8 mouse cellular contexts compared by ENCODE assay signal in the genomic region with DNA sequence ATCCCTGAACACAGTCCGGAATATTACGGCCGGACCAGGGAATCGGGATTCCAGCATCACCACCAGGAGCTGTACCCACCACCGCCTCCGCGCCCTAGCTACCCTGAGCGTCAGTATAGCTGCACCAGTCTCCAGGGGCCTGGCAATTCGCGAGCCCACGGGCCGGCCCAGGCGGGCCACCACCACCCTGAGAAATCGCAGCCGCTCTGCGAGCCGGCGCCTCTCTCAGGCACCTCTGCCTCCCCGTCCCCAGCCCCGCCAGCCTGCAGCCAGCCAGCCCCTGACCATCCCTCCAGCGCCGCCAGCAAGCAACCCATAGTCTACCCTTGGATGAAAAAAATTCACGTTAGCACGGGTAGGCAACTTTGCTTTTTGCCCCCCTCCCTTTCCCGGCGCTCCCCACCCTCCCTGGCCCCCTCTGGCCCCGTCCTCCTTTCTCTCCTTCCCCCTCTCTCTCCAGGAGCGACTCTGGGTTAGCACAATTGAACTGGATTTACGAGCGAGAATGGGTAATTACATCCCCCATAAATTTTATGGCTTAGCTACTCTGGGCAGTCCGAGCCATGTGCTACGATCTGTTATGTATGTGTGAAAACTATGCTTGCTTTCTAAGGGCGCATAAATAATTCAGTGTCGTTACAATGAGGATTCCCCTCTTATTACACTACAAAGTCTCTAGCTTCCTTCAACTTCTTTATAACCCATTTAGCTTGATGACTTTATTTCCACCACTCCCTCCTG. TPM values are rescaled to one million over a fixed set of nuclear protein-coding genes. Genes with fewer than 3 reads are reported as not detected.
DNase-seq lines count a peak whose midpoint lies in the region; ATAC-seq and TF ChIP-seq lines count a peak whose summit lies in the region.

No protein-coding gene starts in this region.

- WGBS in heart, embryonic 15.5 days, result under 1% methylated on average over 34 of the region's 34 CpGs
- WGBS in hindbrain, embryonic 13.5 days, result under 1% methylated on average over 34 of the region's 34 CpGs
- 1% methylated on average over 34 of the region's 34 CpGs for WGBS in midbrain, embryonic 13.5 days

- no peak for TF ChIP-seq CTCF in layer of hippocampus, adult 2 months (conservative IDR thresholded peaks at IDR 0.05)

- H3K4me2 ChIP-seq in heart, embryonic 15.5 days, result peak overlapping the region; percentile 51
- peak overlapping the region; percentile 67 for H3K4me2 ChIP-seq in hindbrain, embryonic 13.5 days
- no peak overlapping the region; the same call in 1 of the 2 replicates for H3K4me2 ChIP-seq in midbrain, embryonic 13.5 days (replicated peaks)

- peaks cover 9% of the 10 kb centered on the region for H3K4me1 ChIP-seq in heart, embryonic 15.5 days (replicated peaks)
- peaks cover 28% of the 10 kb centered on the region for H3K4me1 ChIP-seq in hindbrain, embryonic 13.5 days (replicated peaks)
- peaks cover 5% of the 10 kb centered on the region; the same call in 1 of the 2 replicates for H3K4me1 ChIP-seq in midbrain, embryonic 13.5 days (replicated peaks)

- ATAC-seq in heart, embryonic 15.5 days (replicated peaks; ENCODE audit: insufficient number of reproducible peaks, insufficient read depth, low FRiP score, low read depth), result no peak
- ATAC-seq in hindbrain, embryonic 13.5 days (ENCODE audit: low FRiP score), result peak; percentile 59
- ATAC-seq in midbrain, embryonic 13.5 days, result no peak

- no peak for DNase-seq in heart, adult 8-10 months (ENCODE audit: low spot score)
- DNase-seq in ZHBTc4 (ENCODE audit: low read depth, low spot score) (peak; percentile 42), adipocyte (ENCODE audit: low spot score) (no peak)
- DNase-seq in layer of hippocampus, postnatal 14 days (ENCODE audit: low spot score in 2 of 2), result no peak
- DNase-seq in layer of hippocampus, adult 2 months (ENCODE audit: low spot score in 2 of 2), result no peak

- peaks cover 98% of the 10 kb centered on the region for H3K27me3 ChIP-seq in heart, embryonic 15.5 days
- H3K27me3 ChIP-seq in hindbrain, embryonic 13.5 days, result peaks cover 97% of the 10 kb centered on the region
- peaks cover 100% of the 10 kb centered on the region for H3K27me3 ChIP-seq in midbrain, embryonic 13.5 days

- peak overlapping the region; percentile 42 for H3K4me3 ChIP-seq in heart, embryonic 15.5 days
- H3K4me3 ChIP-seq in hindbrain, embryonic 13.5 days, result peak overlapping the region; percentile 52
- H3K4me3 ChIP-seq in midbrain, embryonic 13.5 days (replicated peaks), result 0 out of 2 replicates have a peak overlapping the region, but pooled peaks have one; percentile 0
- H3K4me3 ChIP-seq in layer of hippocampus, adult 2 months, result no peak overlapping the region

- no peaks in the 10 kb centered on the region for H3K36me3 ChIP-seq in heart, embryonic 15.5 days
- H3K36me3 ChIP-seq in hindbrain, embryonic 13.5 days, result no peaks in the 10 kb centered on the region
- H3K36me3 ChIP-seq in midbrain, embryonic 13.5 days, result no peaks in the 10 kb centered on the region

- H3K27ac ChIP-seq in heart, embryonic 15.5 days, result no peak overlapping the region
- peak overlapping the region; percentile 97 for H3K27ac ChIP-seq in hindbrain, embryonic 13.5 days
- no peak overlapping the region for H3K27ac ChIP-seq in midbrain, embryonic 13.5 days
- no peak overlapping the region for H3K27ac ChIP-seq in layer of hippocampus, adult 2 months

- H3K9ac ChIP-seq in heart, embryonic 15.5 days, result peak overlapping the region; percentile 23; the same call in 1 of the 2 replicates
- H3K9ac ChIP-seq in hindbrain, embryonic 13.5 days, result peak overlapping the region; percentile 86
- no peak overlapping the region for H3K9ac ChIP-seq in midbrain, embryonic 13.5 days (replicated peaks)

- H3K9me3 ChIP-seq in heart, embryonic 15.5 days (replicated peaks), result no peaks in the 10 kb centered on the region
- H3K9me3 ChIP-seq in hindbrain, embryonic 13.5 days, result no peaks in the 10 kb centered on the region
- H3K9me3 ChIP-seq in midbrain, embryonic 13.5 days, result no peaks in the 10 kb centered on the region

RNA-seq across cellular contexts. Expression of a gene that starts 16.2 kb away (rescaled TPM):
- polyA plus RNA-seq in heart, embryonic 15.5 days (2015; fragmentation: Nextera tagmentation; extraction: Ambion mirVana), result 0.52 and 1.7 TPM in 2 replicates
- not detected for total RNA-seq in heart, adult 8-10 months (2022)
- polyA plus RNA-seq in hindbrain, embryonic 13.5 days (2015; fragmentation: Nextera tagmentation; extraction: Ambion mirVana), result 76.2 and 86.9 TPM in 2 replicates
- 0.10 and 0.11 TPM in 2 replicates for polyA plus RNA-seq in midbrain, embryonic 13.5 days (2015; fragmentation: Nextera tagmentation; extraction: Ambion mirVana)
- not detected for total RNA-seq in layer of hippocampus, postnatal 14 days (2021)
- total RNA-seq in layer of hippocampus, adult 2 months (2021), result not detected

RNA-seq across cellular contexts. Expression of a gene that starts 36.9 kb away (rescaled TPM):
- polyA plus RNA-seq in heart, embryonic 15.5 days (2015; fragmentation: Nextera tagmentation; extraction: Ambion mirVana), result 0.43 and 0.57 TPM in 2 replicates
- total RNA-seq in heart, adult 8-10 months (2022), result under 1 TPM in 2 of 4 experiments, not detected in 2; 0.25 to 0.62 TPM
- 5.3 and 9.1 TPM in 2 replicates for polyA plus RNA-seq in hindbrain, embryonic 13.5 days (2015; fragmentation: Nextera tagmentation; extraction: Ambion mirVana)
- polyA plus RNA-seq in midbrain, embryonic 13.5 days (2015; fragmentation: Nextera tagmentation; extraction: Ambion mirVana), result not detected in 2 replicates
- total RNA-seq in layer of hippocampus, postnatal 14 days (2021), result not detected
- not detected for total RNA-seq in layer of hippocampus, adult 2 months (2021)

RNA-seq across cellular contexts. Expression of a gene that starts 44.6 kb away (rescaled TPM):
- 0.16 TPM in 1 of 2 replicates, not detected in the other for polyA plus RNA-seq in heart, embryonic 15.5 days (2015; fragmentation: Nextera tagmentation; extraction: Ambion mirVana)
- not detected for total RNA-seq in heart, adult 8-10 months (2022)
- 0.50 and 1.5 TPM in 2 replicates for polyA plus RNA-seq in hindbrain, embryonic 13.5 days (2015; fragmentation: Nextera tagmentation; extraction: Ambion mirVana)
- polyA plus RNA-seq in midbrain, embryonic 13.5 days (2015; fragmentation: Nextera tagmentation; extraction: Ambion mirVana), result not detected in 2 replicates
- total RNA-seq in layer of hippocampus, postnatal 14 days (2021), result not detected
- not detected for total RNA-seq in layer of hippocampus, adult 2 months (2021)

RNA-seq across cellular contexts. Expression of a gene that starts 58.7 kb away (rescaled TPM):
- 0.19 TPM in 1 of 2 replicates, not detected in the other for polyA plus RNA-seq in heart, embryonic 15.5 days (2015; fragmentation: Nextera tagmentation; extraction: Ambion mirVana)
- not detected for total RNA-seq in heart, adult 8-10 months (2022)
- polyA plus RNA-seq in hindbrain, embryonic 13.5 days (2015; fragmentation: Nextera tagmentation; extraction: Ambion mirVana), result 0.13 TPM in 1 of 2 replicates, not detected in the other
- not detected in 2 replicates for polyA plus RNA-seq in midbrain, embryonic 13.5 days (2015; fragmentation: Nextera tagmentation; extraction: Ambion mirVana)
- total RNA-seq in layer of hippocampus, postnatal 14 days (2021), result not detected
- total RNA-seq in layer of hippocampus, adult 2 months (2021), result not detected
